Mouse (Mus musculus) embryonic facial prominence, embryonic 13.5 days (tissue): Measurements from ENCODE around the gene Tmem170. TPM values are rescaled to one million over a fixed set of nuclear protein-coding genes. Genes with fewer than 3 reads are reported as not detected.

Source experiments
- polyA plus RNA-seq: library from polyadenylated mRNA; unstranded; fragments of >200 nt; fragmentation: Nextera tagmentation; extraction: Ambion mirVana; gene quantifications from 2 replicates; pipeline ENCODE4 v1.2.1, GENCODE M21; 2015

Gene Tmem170
- polyA plus RNA-seq, 1 experiment from 2014 or later: 8.6 TPM

Other genes with a start within 250 kb of the Tmem170 start
- 0.41 and 0.44 TPM in 2 replicates for gene Ldhd, start 246.4 kb downstream of the Tmem170 start, polyA plus RNA-seq
- 29.6 and 30.2 TPM in 2 replicates for gene Zfp1, start 233.3 kb downstream of the Tmem170 start, polyA plus RNA-seq
- 1.2 TPM in 1 of 2 replicates, not detected in the other for gene Ctrb1, start 185.7 kb downstream of the Tmem170 start, polyA plus RNA-seq
- 35.6 and 37.3 TPM in 2 replicates for gene Bcar1, start 132.9 kb downstream of the Tmem170 start, polyA plus RNA-seq
- gene Cfdp1, start 22.5 kb downstream of the Tmem170 start, polyA plus RNA-seq: 257 and 260 TPM in 2 replicates
- gene Chst5, start 33.7 kb upstream of the Tmem170 start, polyA plus RNA-seq: 3.4 and 3.6 TPM in 2 replicates
- 21.1 and 22.1 TPM in 2 replicates for gene Tmem231, start 57.1 kb upstream of the Tmem170 start, polyA plus RNA-seq
- gene Gabarapl2, start 64.0 kb upstream of the Tmem170 start, polyA plus RNA-seq: 166 and 167 TPM in 2 replicates
- gene Adat1, start 115.6 kb upstream of the Tmem170 start, polyA plus RNA-seq: 11.9 and 12.8 TPM in 2 replicates
- gene Kars, start 134.6 kb upstream of the Tmem170 start, polyA plus RNA-seq: 209 and 220 TPM in 2 replicates
- gene Terf2ip, start 134.6 kb upstream of the Tmem170 start, polyA plus RNA-seq: 28.4 and 32.4 TPM in 2 replicates
- gene Gm6793, start 138.3 kb upstream of the Tmem170 start, polyA plus RNA-seq: 0.63 and 0.92 TPM in 2 replicates